Mouse (Mus musculus) testis, adult 2 months (tissue): ENCODE data around the gene Rfxank. TPM values are rescaled to one million over a fixed set of nuclear protein-coding genes. Genes with fewer than 3 reads are reported as not detected.

Experiments used
- H3K27ac ChIP-seq: fragments of 200-500 bp; 2 replicates; pipeline ENCODE4 v1.5.1; 2012; ENCODE audit warnings: low read depth, low read length; ENCODE audit not compliant: control insufficient read depth, insufficient read depth
- H3K27me3 ChIP-seq: fragments of 200-500 bp; 2 replicates; pipeline ENCODE4 v1.6.1; 2012; ENCODE audit warnings: mild to moderate bottlenecking, low read length, moderate library complexity; ENCODE audit not compliant: control insufficient read depth, insufficient read depth
- H3K36me3 ChIP-seq: fragments of 200-500 bp; 2 replicates; pipeline ENCODE4 v1.6.1; 2012; ENCODE audit warnings: mild to moderate bottlenecking, low read length; ENCODE audit not compliant: control insufficient read depth, insufficient read depth
- H3K4me1 ChIP-seq: fragments of 200-500 bp; 2 replicates; pipeline ENCODE4 v1.6.1; 2012; ENCODE audit warnings: low read length; ENCODE audit not compliant: control insufficient read depth, insufficient read depth
- H3K4me3 ChIP-seq: fragments of 200-500 bp; 2 replicates; pipeline ENCODE4 v1.5.1; 2012; ENCODE audit warnings: low read depth, mild to moderate bottlenecking, low read length, moderate library complexity, mixed read lengths; ENCODE audit not compliant: control insufficient read depth
- CTCF ChIP-seq: fragments of 200-500 bp; IDR thresholded peaks from 2 replicates; pipeline ENCODE4 v1.5.1; 2012; ENCODE audit warnings: low read depth, mild to moderate bottlenecking, inconsistent platforms, low read length, moderate library complexity; ENCODE audit not compliant: control insufficient read depth, insufficient read depth, insufficient replicate concordance
- POLR2A ChIP-seq: fragments of 200-500 bp; IDR thresholded peaks from 2 replicates; pipeline ENCODE4 v1.6.1; 2012; ENCODE audit warnings: low read depth, mild to moderate bottlenecking, inconsistent platforms, low read length, moderate library complexity; ENCODE audit not compliant: control insufficient read depth
- polyA plus RNA-seq: library from polyadenylated mRNA; depleted of rRNA; stranded (reverse); fragments of >200 nt; gene quantifications from 2 replicates; pipeline ENCODE4 v1.2.3, GENCODE M21; 2012

Gene Rfxank
- polyA plus RNA-seq, 1 experiment, result 19.1 TPM

DNA sequence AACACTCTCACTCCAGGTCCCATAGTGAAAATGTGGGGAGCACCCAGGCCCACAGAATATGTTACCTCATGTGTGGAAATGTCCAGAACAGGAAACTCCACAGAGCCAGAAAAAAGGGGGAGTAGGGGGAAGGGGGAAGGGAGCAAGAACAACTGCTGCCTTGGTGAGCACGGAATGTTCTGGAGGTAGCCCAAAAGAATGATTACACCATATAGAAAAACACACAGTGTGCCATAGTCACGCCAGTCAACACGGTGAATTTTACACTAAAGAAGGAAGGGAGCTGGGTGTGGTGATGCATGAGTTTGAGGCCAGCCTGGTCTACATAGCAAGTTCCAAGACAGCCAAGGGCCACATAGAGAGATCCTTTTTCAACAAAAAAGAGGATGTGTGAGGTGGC is 24.4 kb upstream of the Rfxank start:
- H3K36me3 ChIP-seq, result no peaks in the 10 kb centered on the region
- H3K27me3 ChIP-seq, result no peaks in the 10 kb centered on the region
- no peak overlapping the region for H3K27ac ChIP-seq
- TF ChIP-seq POLR2A (no peak), CTCF (no peak)
- peaks cover 20% of the 10 kb centered on the region for H3K4me1 ChIP-seq
- no peak overlapping the region for H3K4me3 ChIP-seq

DNA sequence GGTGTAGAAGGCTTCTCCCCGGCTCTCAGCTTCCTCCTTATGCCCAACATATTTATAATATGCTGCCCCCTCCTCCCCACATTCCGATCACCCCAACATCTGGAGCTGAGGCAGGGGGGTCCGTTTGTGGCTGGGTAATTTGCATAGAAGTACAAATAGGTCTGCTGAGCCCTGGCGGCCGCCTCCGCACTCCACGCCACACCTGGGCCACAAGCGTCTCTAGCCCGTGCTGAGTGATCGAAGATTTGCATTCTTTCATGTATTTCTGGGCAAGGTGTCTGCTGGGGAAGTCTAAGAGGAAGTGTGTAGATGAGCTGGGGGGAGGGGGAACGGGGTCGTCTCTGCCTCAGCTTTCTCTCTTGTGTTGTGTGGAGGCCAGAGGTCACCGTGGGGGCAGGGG is 21.1 kb upstream of the Rfxank start:
- Histone ChIP-seq H3K36me3 (no peaks in the 10 kb centered on the region), H3K27me3 (no peaks in the 10 kb centered on the region), H3K4me1 (peaks cover 5% of the 10 kb centered on the region), H3K27ac (no peak overlapping the region), H3K4me3 (no peak overlapping the region)
- TF ChIP-seq CTCF (no peak), POLR2A (no peak)

DNA sequence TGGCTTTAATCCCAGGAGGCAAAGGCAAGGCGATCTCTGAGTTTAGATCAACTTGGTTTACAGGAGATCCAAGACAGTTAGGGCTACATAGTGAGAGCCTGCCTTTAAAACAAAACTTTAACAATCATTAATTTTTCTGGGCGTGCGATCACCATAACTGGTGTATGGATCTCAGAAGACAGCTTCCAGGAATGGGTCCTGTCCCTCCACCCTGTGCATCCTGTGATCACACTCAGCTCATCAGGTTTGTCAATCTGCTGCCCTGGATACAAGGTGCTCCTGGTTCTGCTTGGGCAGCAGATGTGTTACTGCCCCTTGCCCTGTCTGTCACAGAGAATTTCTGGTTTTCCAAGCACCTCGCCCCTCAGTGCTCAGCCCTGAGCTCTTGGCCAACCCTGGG is 20.3 kb upstream of the Rfxank start:
- no peak overlapping the region for H3K4me3 ChIP-seq
- no peaks in the 10 kb centered on the region for H3K27me3 ChIP-seq
- H3K4me1 ChIP-seq, result peaks cover 5% of the 10 kb centered on the region
- H3K36me3 ChIP-seq, result no peaks in the 10 kb centered on the region
- no peak overlapping the region for H3K27ac ChIP-seq
- no peak for TF ChIP-seq POLR2A

DNA sequence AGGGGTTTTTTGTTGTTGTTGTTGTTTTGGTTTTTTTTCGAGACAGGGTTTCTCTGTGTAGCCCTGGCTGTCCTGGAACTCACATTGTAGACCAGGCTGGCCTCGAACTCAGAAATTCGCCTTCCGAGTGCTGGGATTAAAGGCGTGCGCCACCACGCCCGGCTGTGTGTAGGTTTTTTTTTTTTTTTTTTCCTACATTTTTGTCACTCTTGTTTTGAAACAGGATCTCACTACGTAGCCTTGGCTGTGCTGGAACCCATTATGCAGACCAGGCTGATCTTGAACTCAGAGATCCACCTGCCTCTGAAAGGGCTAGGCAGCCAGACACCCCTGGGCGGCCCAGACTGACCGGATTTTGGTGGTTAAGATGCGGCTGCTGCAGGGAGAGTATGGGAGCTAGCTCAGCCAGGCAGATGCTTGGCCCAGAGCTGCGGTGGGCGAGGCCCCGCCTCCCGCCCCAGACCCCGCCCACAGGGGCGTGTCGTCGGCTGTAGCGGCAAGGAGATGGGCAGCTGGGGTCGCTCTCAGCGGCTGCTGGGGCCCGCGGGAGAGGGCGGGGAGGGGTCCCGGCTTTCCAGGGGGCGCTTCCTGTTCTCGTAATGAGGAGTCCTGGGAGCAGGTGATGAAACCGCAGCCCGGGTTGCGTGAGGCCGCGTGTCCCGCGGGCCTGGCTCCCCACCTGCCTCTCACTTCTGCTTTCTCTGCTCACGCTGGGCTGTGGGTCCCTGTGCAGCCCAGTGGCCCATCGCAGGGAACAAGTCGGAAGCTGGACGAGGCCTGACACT is 19.3 kb upstream of the Rfxank start:
- TF ChIP-seq CTCF (no peak), POLR2A (no peak)
- peaks cover 5% of the 10 kb centered on the region for H3K4me1 ChIP-seq
- peak overlapping the region; percentile 69 for H3K4me3 ChIP-seq
- H3K36me3 ChIP-seq, result no peaks in the 10 kb centered on the region
- H3K27me3 ChIP-seq, result no peaks in the 10 kb centered on the region
- no peak overlapping the region for H3K27ac ChIP-seq

DNA sequence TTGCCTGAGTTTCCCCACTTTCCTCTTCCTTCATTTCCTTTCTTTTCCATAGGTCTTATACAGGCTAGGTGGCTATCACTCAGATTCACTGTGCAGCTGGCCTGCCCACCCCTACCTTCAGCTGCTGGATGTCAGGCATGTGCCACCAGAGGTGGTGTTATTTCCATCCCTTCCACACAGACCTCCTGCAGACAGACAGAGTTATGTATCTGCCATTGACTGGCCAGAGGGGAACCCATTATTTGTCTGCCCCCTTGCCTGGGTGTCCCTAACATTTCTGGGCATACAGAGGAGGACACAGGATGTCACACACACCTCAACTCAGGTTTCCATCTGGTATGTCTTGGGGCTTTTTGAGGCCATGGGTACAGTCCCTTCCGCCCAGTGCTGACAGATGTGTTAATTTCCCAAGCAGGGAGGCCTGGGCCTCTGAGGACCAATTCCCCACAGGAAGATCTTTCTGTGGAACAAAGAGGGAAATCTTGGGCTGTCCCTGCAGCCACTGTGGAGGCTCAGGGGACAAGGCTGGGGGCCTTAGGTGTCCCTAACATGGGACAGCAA is 18.4 kb upstream of the Rfxank start:
- H3K36me3 ChIP-seq, result no peaks in the 10 kb centered on the region
- no peak overlapping the region for H3K4me3 ChIP-seq
- H3K27me3 ChIP-seq, result no peaks in the 10 kb centered on the region
- TF ChIP-seq CTCF (no peak), POLR2A (no peak)
- no peak overlapping the region for H3K27ac ChIP-seq
- peaks cover 12% of the 10 kb centered on the region for H3K4me1 ChIP-seq

DNA sequence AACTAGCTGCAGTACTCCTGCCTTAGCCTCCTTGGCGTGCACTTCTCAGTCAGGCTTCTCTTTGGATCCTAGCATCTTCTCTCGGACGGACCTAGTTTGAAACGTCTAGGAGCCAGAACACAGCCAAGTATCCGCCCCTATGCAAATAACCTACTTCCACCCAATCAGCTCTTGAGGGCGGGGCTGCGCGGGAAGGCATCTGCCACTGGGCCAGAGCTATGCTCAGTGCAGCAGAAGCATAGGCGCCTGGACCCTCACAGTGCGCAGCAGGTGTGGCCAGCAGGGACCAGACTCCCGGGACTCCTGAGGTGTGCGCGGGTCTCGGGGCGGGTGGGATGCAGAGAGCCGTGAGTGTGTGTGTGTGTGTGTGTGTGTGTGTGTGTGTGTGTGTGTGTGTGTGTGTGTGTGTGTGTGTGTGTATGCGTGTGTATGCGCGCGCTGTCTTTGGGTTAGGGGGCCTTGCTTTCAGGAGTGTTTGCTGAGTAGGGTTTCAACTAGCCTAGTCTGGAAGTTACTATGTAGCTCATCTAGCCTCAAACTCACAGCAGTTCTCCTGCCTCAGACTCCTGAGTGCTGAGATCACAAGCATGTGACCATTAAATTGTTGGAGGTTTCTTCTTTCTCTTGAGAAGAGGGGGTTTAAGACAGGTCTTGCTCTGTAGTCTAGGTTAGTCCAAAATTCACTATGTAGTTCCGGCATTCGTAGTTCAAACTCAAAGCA is 13.7 kb upstream of the Rfxank start:
- no peaks in the 10 kb centered on the region for H3K36me3 ChIP-seq
- H3K4me1 ChIP-seq, result peaks cover 8% of the 10 kb centered on the region
- H3K4me3 ChIP-seq, result peak overlapping the region; percentile 9; the same call in 1 of the 2 replicates
- TF ChIP-seq CTCF (no peak), POLR2A (no peak)
- H3K27me3 ChIP-seq, result no peaks in the 10 kb centered on the region
- no peak overlapping the region for H3K27ac ChIP-seq

DNA sequence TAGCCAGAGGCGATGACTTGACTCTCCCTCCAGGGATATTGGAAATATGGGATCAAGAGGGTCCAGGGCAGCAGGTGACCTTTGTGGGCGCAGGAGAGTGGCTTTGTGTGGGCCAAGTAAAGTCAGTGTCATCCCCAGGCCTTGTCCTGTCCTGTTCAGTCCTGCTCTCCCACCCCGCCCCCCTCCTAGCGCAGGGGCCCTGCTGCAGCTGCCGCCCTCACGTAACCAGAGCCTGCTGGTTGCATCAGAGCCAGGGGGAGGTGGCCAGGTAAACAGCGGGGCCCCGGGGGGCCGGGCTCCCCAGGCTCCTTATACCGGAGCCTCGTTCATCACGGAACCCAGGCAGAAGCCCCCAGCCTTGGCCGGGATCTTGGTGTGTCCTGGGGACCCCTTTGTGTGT is 11.2 kb upstream of the Rfxank start:
- H3K4me1 ChIP-seq, result peaks cover 8% of the 10 kb centered on the region
- TF ChIP-seq CTCF, result no peak
- no peak for TF ChIP-seq POLR2A
- H3K27ac ChIP-seq, result no peak overlapping the region
- no peaks in the 10 kb centered on the region for H3K36me3 ChIP-seq
- no peak overlapping the region for H3K4me3 ChIP-seq
- H3K27me3 ChIP-seq, result no peaks in the 10 kb centered on the region
